Mouse (Mus musculus) thymus, adult 18-20 months (tissue): ENCODE measurements around the gene Vmn2r4.
"Not testable (repeated sequence)": the region's sequence is repeated elsewhere in the genome, so short reads cannot be mapped to it uniquely, and the experiment has no call there.

Experiments used
- DNase-seq, 2 experiments: peaks; one replicate each; pipeline ENCODE4 v3.0.0; 2022; ENCODE audit warnings: mixed read lengths in 2 of 2

The Vmn2r4 gene

GRCm38 (mm10) chr3:64415268-64415667 is at the start of gene Vmn2r4:
TSS of gene Vmn2r4 (minus strand) at chr3:64415368.
- DNase-seq, result not testable (repeated sequence)

- not testable (repeated sequence) for DNase-seq
These were observed 19.1 kb upstream of the Vmn2r4 start for GRCm38 (mm10) chr3:64434261-64434660.

- DNase-seq, result not testable (repeated sequence)
These were observed 13.1 kb upstream of the Vmn2r4 start for GRCm38 (mm10) chr3:64428117-64428798.

- not testable (repeated sequence) for DNase-seq
These were observed 7.0 kb upstream of the Vmn2r4 start for GRCm38 (mm10) chr3:64422141-64422540.

GRCm38 (mm10) chr3:64417477-64417876 is 2.3 kb upstream of the Vmn2r4 start:
- DNase-seq, result not testable (repeated sequence)

GRCm38 (mm10) chr3:64414253-64414652 is 915 bp downstream of the Vmn2r4 start:
- not testable (repeated sequence) for DNase-seq

GRCm38 (mm10) chr3:64359286-64360035 is 55.7 kb downstream of the Vmn2r4 start:
- DNase-seq, result no peak
